Mouse (Mus musculus) liver, adult 2 months (tissue): ENCODE data around the gene Adam30.

Experiments used
- CTCF ChIP-seq: fragments of 200-500 bp; IDR thresholded peaks from 2 replicates; pipeline ENCODE4 v1.5.1; 2011; ENCODE audit warnings: low read depth, low read length, control low read depth
- POLR2A ChIP-seq: fragments of 200-500 bp; IDR thresholded peaks from 2 replicates; pipeline ENCODE4 v1.6.1; 2011; ENCODE audit warnings: low read length, control low read depth; ENCODE audit not compliant: insufficient read depth; ENCODE audit errors: extremely low read depth

DNA sequence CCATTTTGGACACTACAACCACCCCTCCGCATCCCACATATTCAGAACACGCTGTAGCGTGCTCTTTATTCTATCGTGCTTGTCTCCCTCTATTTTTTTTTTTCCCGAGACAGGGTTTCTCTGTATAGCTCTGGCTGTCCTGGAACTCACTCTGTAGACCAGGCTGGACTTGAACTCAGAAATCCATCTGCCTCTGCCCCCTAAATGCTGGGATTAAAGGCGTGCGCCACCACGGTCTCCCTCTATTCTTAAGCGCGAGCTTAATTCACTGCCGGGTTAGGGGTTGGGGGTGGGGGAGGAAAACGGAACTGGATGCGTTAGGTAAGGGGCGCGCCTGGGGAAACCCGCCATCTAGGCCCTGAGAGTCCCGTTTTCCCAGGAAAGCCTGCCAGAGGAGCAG, at the start of gene Adam30:
- no peak for TF ChIP-seq CTCF
- no peak for TF ChIP-seq POLR2A
